Mouse (Mus musculus): ENCODE measurements at regions not wholly inside any gene's neighbourhood (a gene's known extent, or its start where the extent isn't known, plus 50 kb on each side); places are given as distances from the start of the nearest gene placed in this dataset.

GRCm38 (mm10) chr17:83035574-83035918, 179.5 kb upstream of the Pkdcc start:
- no peak for TF ChIP-seq EP300 (IDR thresholded peaks at IDR 0.05; ENCODE audit: low read length)
- no peak for TF ChIP-seq CHD2 (IDR thresholded peaks at IDR 0.05; ENCODE audit: low read length)
- TF ChIP-seq POLR2A (IDR thresholded peaks at IDR 0.05; ENCODE audit: low read depth, low read length), result no peak
- no peak for TF ChIP-seq MYC (IDR thresholded peaks at IDR 0.05; ENCODE audit: low read depth, low read length)
- no peak for TF ChIP-seq MAX (IDR thresholded peaks at IDR 0.05; ENCODE audit: low read length)
- no peak for TF ChIP-seq CTCF (conservative IDR thresholded peaks at IDR 0.05 in 1 of 2, IDR thresholded peaks at IDR 0.05 in 1 of 2; ENCODE audit: low read depth in 2 of 2, low read length in 2 of 2)
- no peak for TF ChIP-seq MAFK (IDR thresholded peaks at IDR 0.05; ENCODE audit: insufficient replicate concordance, low read length)
- TF ChIP-seq ZKSCAN1 (IDR thresholded peaks at IDR 0.05; ENCODE audit: borderline replicate concordance, low read depth, low read length), result no peak
- TF ChIP-seq ZNF384 (IDR thresholded peaks at IDR 0.05; ENCODE audit: low read depth, low read length), result no peak
- TF ChIP-seq CHD1 (IDR thresholded peaks at IDR 0.05; ENCODE audit: low read depth, low read length), result no peak

Measured in CH12.LX (cell line).